Mouse (Mus musculus): ENCODE data around the gene Il18. TPM values are rescaled to one million over a fixed set of nuclear protein-coding genes. Genes with fewer than 3 reads are reported as not detected.

The Il18 gene
- polyA plus RNA-seq, 1 experiment, result 1.9 TPM

- Histone ChIP-seq H3K36me3 (ENCODE audit: control insufficient read depth, insufficient read depth) (no peaks in the 10 kb centered on the region), H3K4me2 (ENCODE audit: low read depth) (no peak overlapping the region), H3K4me3 (no peak overlapping the region), H3ac (ENCODE audit: control insufficient read depth, insufficient read length) (no peak overlapping the region), H3K27me3 (ENCODE audit: control insufficient read depth, insufficient read depth, insufficient read length) (no peaks in the 10 kb centered on the region), H3K79me2 (ENCODE audit: control insufficient read depth, insufficient read depth) (no peaks in the 10 kb centered on the region)
- TF ChIP-seq E2F4 (IDR thresholded peaks at IDR 0.05; ENCODE audit: insufficient read depth) (no peak), TCF3 (IDR thresholded peaks at IDR 0.05; ENCODE audit: insufficient read length, low read depth) (no peak), MAX (IDR thresholded peaks at IDR 0.05; ENCODE audit: low read depth) (no peak), POLR2A (IDR thresholded peaks at IDR 0.05; ENCODE audit: insufficient read length, low read depth) (no peak), MYOD1 (IDR thresholded peaks at IDR 0.05; ENCODE audit: control insufficient read depth in 1 of 3, insufficient read length in 2 of 3, low read depth in 2 of 3) (no peak), USF1 (IDR thresholded peaks at IDR 0.05; ENCODE audit: low read depth) (no peak), CEBPB (IDR thresholded peaks at IDR 0.05; ENCODE audit: insufficient read depth, poor library complexity, severe bottlenecking) (no peak), SRF (IDR thresholded peaks at IDR 0.05; ENCODE audit: control insufficient read depth, insufficient read length, low read depth) (no peak), REST (IDR thresholded peaks at IDR 0.05; ENCODE audit: insufficient read depth, insufficient read length) (no peak), POLR2AphosphoS2 (IDR thresholded peaks at IDR 0.05; ENCODE audit: insufficient read length, low read depth) (no peak), TCF12 (IDR thresholded peaks at IDR 0.05; ENCODE audit: insufficient read depth, poor library complexity, severe bottlenecking) (no peak), MYOG (IDR thresholded peaks at IDR 0.05; ENCODE audit: control insufficient read depth in 1 of 3, insufficient read depth in 1 of 3, insufficient read length in 2 of 3, low read depth in 2 of 3) (no peak)
Measured at GRCm38 (mm10) chr9:50567372-50567771, 12.7 kb downstream of the Il18 start.

- Histone ChIP-seq H3ac (ENCODE audit: control insufficient read depth, insufficient read length) (no peak overlapping the region), H3K27me3 (ENCODE audit: control insufficient read depth, insufficient read depth, insufficient read length) (no peaks in the 10 kb centered on the region), H3K36me3 (ENCODE audit: control insufficient read depth, insufficient read depth) (no peaks in the 10 kb centered on the region), H3K4me2 (ENCODE audit: low read depth) (no peak overlapping the region), H3K79me2 (ENCODE audit: control insufficient read depth, insufficient read depth) (no peaks in the 10 kb centered on the region), H3K4me3 (no peak overlapping the region)
- TF ChIP-seq MYOD1 (IDR thresholded peaks at IDR 0.05; ENCODE audit: control insufficient read depth in 1 of 3, insufficient read length in 2 of 3, low read depth in 2 of 3) (no peak), CEBPB (IDR thresholded peaks at IDR 0.05; ENCODE audit: insufficient read depth, poor library complexity, severe bottlenecking) (no peak), REST (IDR thresholded peaks at IDR 0.05; ENCODE audit: insufficient read depth, insufficient read length) (no peak), SRF (IDR thresholded peaks at IDR 0.05; ENCODE audit: control insufficient read depth, insufficient read length, low read depth) (no peak), USF1 (IDR thresholded peaks at IDR 0.05; ENCODE audit: low read depth) (no peak), TCF3 (IDR thresholded peaks at IDR 0.05; ENCODE audit: insufficient read length, low read depth) (no peak), MYOG (IDR thresholded peaks at IDR 0.05; ENCODE audit: control insufficient read depth in 1 of 3, insufficient read depth in 1 of 3, insufficient read length in 2 of 3, low read depth in 2 of 3) (no peak), E2F4 (IDR thresholded peaks at IDR 0.05; ENCODE audit: insufficient read depth) (no peak), POLR2AphosphoS2 (IDR thresholded peaks at IDR 0.05; ENCODE audit: insufficient read length, low read depth) (no peak), POLR2A (IDR thresholded peaks at IDR 0.05; ENCODE audit: insufficient read length, low read depth) (no peak), MAX (IDR thresholded peaks at IDR 0.05; ENCODE audit: low read depth) (no peak), TCF12 (IDR thresholded peaks at IDR 0.05; ENCODE audit: insufficient read depth, poor library complexity, severe bottlenecking) (no peak)
Measured at GRCm38 (mm10) chr9:50567881-50568280, 13.3 kb downstream of the Il18 start.

GRCm38 (mm10) chr9:50569599-50570525 lies 15.2 kb downstream of the Il18 start:
- TF ChIP-seq E2F4 (IDR thresholded peaks at IDR 0.05; ENCODE audit: insufficient read depth) (no peak), USF1 (IDR thresholded peaks at IDR 0.05; ENCODE audit: low read depth) (no peak)
- H3K36me3 ChIP-seq (ENCODE audit: control insufficient read depth, insufficient read depth), result no peaks in the 10 kb centered on the region
- H3ac ChIP-seq (ENCODE audit: control insufficient read depth, insufficient read length), result no peak overlapping the region
- H3K79me2 ChIP-seq (ENCODE audit: control insufficient read depth, insufficient read depth), result no peaks in the 10 kb centered on the region
- H3K4me2 ChIP-seq (ENCODE audit: low read depth), result peak overlapping the region; percentile 51
- no peaks in the 10 kb centered on the region for H3K27me3 ChIP-seq (ENCODE audit: control insufficient read depth, insufficient read depth, insufficient read length)
- H3K4me3 ChIP-seq, result no peak overlapping the region

- Histone ChIP-seq H3K4me2 (ENCODE audit: low read depth) (no peak overlapping the region), H3K36me3 (ENCODE audit: control insufficient read depth, insufficient read depth) (no peaks in the 10 kb centered on the region), H3K79me2 (ENCODE audit: control insufficient read depth, insufficient read depth) (no peaks in the 10 kb centered on the region), H3K27me3 (ENCODE audit: control insufficient read depth, insufficient read depth, insufficient read length) (no peaks in the 10 kb centered on the region), H3K4me3 (no peak overlapping the region), H3ac (ENCODE audit: control insufficient read depth, insufficient read length) (no peak overlapping the region)
- TF ChIP-seq USF1 (IDR thresholded peaks at IDR 0.05; ENCODE audit: low read depth) (no peak), REST (IDR thresholded peaks at IDR 0.05; ENCODE audit: insufficient read depth, insufficient read length) (no peak), MAX (IDR thresholded peaks at IDR 0.05; ENCODE audit: low read depth) (no peak), TCF3 (IDR thresholded peaks at IDR 0.05; ENCODE audit: insufficient read length, low read depth) (no peak)
Measured at GRCm38 (mm10) chr9:50580370-50580769, 25.7 kb downstream of the Il18 start.

GRCm38 (mm10) chr9:50585145-50585818 lies 30.7 kb downstream of the Il18 start:
- Histone ChIP-seq H3K36me3 (ENCODE audit: control insufficient read depth, insufficient read depth) (no peaks in the 10 kb centered on the region), H3K27me3 (ENCODE audit: control insufficient read depth, insufficient read depth, insufficient read length) (no peaks in the 10 kb centered on the region), H3K79me2 (ENCODE audit: control insufficient read depth, insufficient read depth) (no peaks in the 10 kb centered on the region), H3K4me2 (ENCODE audit: low read depth) (no peak overlapping the region), H3ac (ENCODE audit: control insufficient read depth, insufficient read length) (no peak overlapping the region), H3K4me3 (no peak overlapping the region)
- TF ChIP-seq CEBPB (IDR thresholded peaks at IDR 0.05; ENCODE audit: insufficient read depth, poor library complexity, severe bottlenecking), result no peak
- TF ChIP-seq POLR2AphosphoS2 (IDR thresholded peaks at IDR 0.05; ENCODE audit: insufficient read length, low read depth), result no peak
- TF ChIP-seq MYOD1 (IDR thresholded peaks at IDR 0.05; ENCODE audit: control insufficient read depth in 1 of 3, insufficient read length in 2 of 3, low read depth in 2 of 3), result no peak
- TF ChIP-seq POLR2A (IDR thresholded peaks at IDR 0.05; ENCODE audit: insufficient read length, low read depth), result no peak
- no peak for TF ChIP-seq TCF12 (IDR thresholded peaks at IDR 0.05; ENCODE audit: insufficient read depth, poor library complexity, severe bottlenecking)
- TF ChIP-seq MAX (IDR thresholded peaks at IDR 0.05; ENCODE audit: low read depth), result no peak
- no peak for TF ChIP-seq E2F4 (IDR thresholded peaks at IDR 0.05; ENCODE audit: insufficient read depth)
- TF ChIP-seq MYOG (IDR thresholded peaks at IDR 0.05; ENCODE audit: control insufficient read depth in 1 of 3, insufficient read depth in 1 of 3, insufficient read length in 2 of 3, low read depth in 2 of 3), result no peak
- TF ChIP-seq TCF3 (IDR thresholded peaks at IDR 0.05; ENCODE audit: insufficient read length, low read depth), result no peak
- no peak for TF ChIP-seq SRF (IDR thresholded peaks at IDR 0.05; ENCODE audit: control insufficient read depth, insufficient read length, low read depth)
- no peak for TF ChIP-seq REST (IDR thresholded peaks at IDR 0.05; ENCODE audit: insufficient read depth, insufficient read length)
- no peak for TF ChIP-seq USF1 (IDR thresholded peaks at IDR 0.05; ENCODE audit: low read depth)

Data from myocyte (in vitro differentiated cells).